Mouse (Mus musculus) liver, postnatal 0 days (tissue): Measurements from ENCODE around the gene Prr23a1.

Experiments used
- CTCF ChIP-seq: sonication (generic); IDR thresholded peaks from 2 replicates; pipeline ENCODE4 v1.5.1; 2016; ENCODE audit warnings: antibody characterized with exemption, low read depth
- EP300 ChIP-seq: IDR thresholded peaks from 2 replicates; pipeline ENCODE4 v1.6.1; 2016; ENCODE audit warnings: antibody characterized with exemption, low read depth, mild to moderate bottlenecking

- TF ChIP-seq CTCF = no peak
- TF ChIP-seq EP300 = no peak
Measured at GRCm38 (mm10) chr9:98820461-98820860, 21.8 kb upstream of the Prr23a1 start.
